Mouse (Mus musculus) liver, postnatal 0 days (tissue): ENCODE data around the gene Foxr1. TPM values are rescaled to one million over a fixed set of nuclear protein-coding genes. Genes with fewer than 3 reads are reported as not detected.

Experiments used
- ATAC-seq: fragments of 200-750 bp; cut with Nextera tagmentation; 2 replicates; pipeline ENCODE4 v1.8.0; 2017; ENCODE audit warnings: mild to moderate bottlenecking, moderate library complexity
- DNase-seq: peaks from one replicate; pipeline ENCODE4 v3.0.0-alpha.2; 2016
- H3K27ac ChIP-seq: fragments of 300-500 bp; sonication (generic); 2 replicates; pipeline ENCODE4 v1.5.1; 2014; ENCODE audit warnings: antibody characterized with exemption, moderate library complexity, mild to moderate bottlenecking, low read depth
- H3K27me3 ChIP-seq: fragments of 300-500 bp; sonication (generic); 2 replicates; pipeline ENCODE4 v1.6.1; 2014; ENCODE audit warnings: low read length, control low read depth, mixed read lengths; ENCODE audit not compliant: insufficient read depth
- H3K36me3 ChIP-seq: fragments of 300-500 bp; sonication (generic); replicated peaks from 2 replicates; pipeline ENCODE4 v1.6.1; 2014; ENCODE audit warnings: mild to moderate bottlenecking, control low read depth, low read length, moderate library complexity, mixed read lengths; ENCODE audit not compliant: insufficient read depth
- H3K4me1 ChIP-seq: fragments of 300-500 bp; sonication (generic); 2 replicates; pipeline ENCODE4 v1.6.1; 2014; ENCODE audit warnings: antibody characterized with exemption, mild to moderate bottlenecking, control low read depth; ENCODE audit not compliant: insufficient read depth
- H3K4me2 ChIP-seq: fragments of 300-500 bp; sonication (generic); 2 replicates; pipeline ENCODE4 v1.6.1; 2014; ENCODE audit warnings: low read depth, mild to moderate bottlenecking, low read length, moderate library complexity, mixed read lengths
- H3K4me3 ChIP-seq: fragments of 300-500 bp; sonication (generic); 2 replicates; pipeline ENCODE4 v1.5.1; 2014; ENCODE audit warnings: low read depth, low read length
- H3K9ac ChIP-seq: fragments of 300-500 bp; sonication (generic); replicated peaks from 2 replicates; pipeline ENCODE4 v1.6.1; 2014; ENCODE audit warnings: mild to moderate bottlenecking, moderate library complexity
- H3K9me3 ChIP-seq: fragments of 300-500 bp; sonication (generic); 2 replicates; pipeline ENCODE4 v1.6.1; 2016; ENCODE audit warnings: mild to moderate bottlenecking, control low read depth, low read length, mixed read lengths
- CTCF ChIP-seq: sonication (generic); IDR thresholded peaks from 2 replicates; pipeline ENCODE4 v1.5.1; 2016; ENCODE audit warnings: antibody characterized with exemption, low read depth
- EP300 ChIP-seq: IDR thresholded peaks from 2 replicates; pipeline ENCODE4 v1.6.1; 2016; ENCODE audit warnings: antibody characterized with exemption, low read depth, mild to moderate bottlenecking
- WGBS: fragments of 180-500 bp; shearing (Covaris S2); extraction: QIAGEN DNeasy Blood & Tissue Kit; methylation state at CpG from one replicate; pipeline ENCODE4 v1.1.7; 2014; ENCODE audit not compliant: insufficient replicate concordance; 5-methylcytosine and 5-hydroxymethylcytosine counted together
- polyA plus RNA-seq: library from polyadenylated mRNA; unstranded; fragments of >200 nt; fragmentation: Nextera tagmentation; extraction: Ambion mirVana; gene quantifications from 2 replicates; pipeline ENCODE4 v1.2.1, GENCODE M21; 2015

The Foxr1 gene
- polyA plus RNA-seq, 1 experiment from 2014 or later, result not detected

- Histone ChIP-seq H3K4me2 (peak overlapping the region; percentile 92), H3K9me3 (no peaks in the 10 kb centered on the region), H3K27ac (peak overlapping the region; percentile 97), H3K9ac (peak overlapping the region; percentile 54), H3K4me3 (peak overlapping the region; percentile 42), H3K36me3 (no peaks in the 10 kb centered on the region), H3K27me3 (no peaks in the 10 kb centered on the region), H3K4me1 (peaks cover 59% of the 10 kb centered on the region)
- no peak for ATAC-seq
- 42% methylated on average over 15 of the region's 15 CpGs for WGBS
- peak; percentile 55 for DNase-seq
- TF ChIP-seq CTCF (no peak), EP300 (no peak)
Observed at GRCm38 (mm10) chr9:44486741-44487421, 45.9 kb upstream of the Foxr1 start.

GRCm38 (mm10) chr9:44486335-44486734 lies 45.4 kb upstream of the Foxr1 start:
- peak; percentile 58 for DNase-seq
- Histone ChIP-seq H3K4me3 (peak overlapping the region; percentile 42), H3K9me3 (no peaks in the 10 kb centered on the region), H3K9ac (peak overlapping the region; percentile 54), H3K36me3 (no peaks in the 10 kb centered on the region), H3K27ac (peak overlapping the region; percentile 97), H3K27me3 (0 out of 2 replicates have a peak, but pooled peaks cover 3% of the 10 kb centered on the region), H3K4me1 (peaks cover 56% of the 10 kb centered on the region), H3K4me2 (peak overlapping the region; percentile 92)
- WGBS, result 54% methylated on average over 3 of the region's 3 CpGs
- ATAC-seq, result no peak
- TF ChIP-seq EP300 (no peak), CTCF (no peak)

- 52% methylated on average over 14 of the region's 14 CpGs for WGBS
- H3K36me3 ChIP-seq, result no peaks in the 10 kb centered on the region
- H3K27ac ChIP-seq, result peak overlapping the region; percentile 97
- H3K4me3 ChIP-seq, result peak overlapping the region; percentile 70
- H3K4me1 ChIP-seq, result peaks cover 51% of the 10 kb centered on the region
- 0 out of 2 replicates have a peak, but pooled peaks cover 3% of the 10 kb centered on the region for H3K27me3 ChIP-seq
- peak overlapping the region; percentile 92 for H3K4me2 ChIP-seq
- no peaks in the 10 kb centered on the region for H3K9me3 ChIP-seq
- ATAC-seq (no peak), DNase-seq (peak; percentile 54)
- H3K9ac ChIP-seq, result peak overlapping the region; percentile 54; the same call in 1 of the 2 replicates
- TF ChIP-seq EP300 (no peak), CTCF (no peak)
Observed at GRCm38 (mm10) chr9:44485516-44486161, 44.7 kb upstream of the Foxr1 start.

GRCm38 (mm10) chr9:44485105-44485515 lies 44.2 kb upstream of the Foxr1 start:
- Histone ChIP-seq H3K4me3 (peak overlapping the region; percentile 70), H3K9ac (peak overlapping the region; percentile 23; the same call in 1 of the 2 replicates), H3K36me3 (no peaks in the 10 kb centered on the region), H3K4me1 (peaks cover 50% of the 10 kb centered on the region), H3K4me2 (peak overlapping the region; percentile 92), H3K27me3 (0 out of 2 replicates have a peak, but pooled peaks cover 3% of the 10 kb centered on the region), H3K9me3 (no peaks in the 10 kb centered on the region), H3K27ac (peak overlapping the region; percentile 97)
- TF ChIP-seq EP300 (no peak), CTCF (no peak)
- DNase-seq, result no peak
- WGBS, result 52% methylated on average over 6 of the region's 6 CpGs
- ATAC-seq, result no peak

GRCm38 (mm10) chr9:44484311-44485104 lies 43.6 kb upstream of the Foxr1 start:
- peaks cover 3% of the 10 kb centered on the region; the same call in 1 of the 2 replicates for H3K27me3 ChIP-seq
- ATAC-seq (no peak), DNase-seq (no peak)
- H3K9ac ChIP-seq, result peak overlapping the region; percentile 85
- H3K9me3 ChIP-seq, result no peaks in the 10 kb centered on the region
- TF ChIP-seq EP300 (no peak), CTCF (no peak)
- 33% methylated on average over 7 of the region's 7 CpGs for WGBS
- H3K4me3 ChIP-seq, result peak overlapping the region; percentile 70
- H3K36me3 ChIP-seq, result no peaks in the 10 kb centered on the region
- H3K27ac ChIP-seq, result peak overlapping the region; percentile 80
- H3K4me1 ChIP-seq, result peaks cover 55% of the 10 kb centered on the region
- H3K4me2 ChIP-seq, result peak overlapping the region; percentile 92
